Comparison of ENCODE assay signal across 8 mouse cellular contexts in genomic region chr9:21312134-21312533, GRCm38 (mm10). TPM values are rescaled to one million over a fixed set of nuclear protein-coding genes. Genes with fewer than 3 reads are reported as not detected.
DNase-seq lines count a peak whose midpoint lies in the region; ATAC-seq lines count a peak whose summit lies in the region.

Gene Ap1m2 (minus strand): TSS chr9:21312337.

- peaks cover 8% of the 10 kb centered on the region; the same call in 1 of the 2 replicates for H3K4me1 ChIP-seq in embryonic facial prominence, embryonic 10.5 days

- H3K27me3 ChIP-seq in embryonic facial prominence, embryonic 10.5 days (replicated peaks; ENCODE audit: low read depth, poor library complexity, severe bottlenecking): peaks cover 25% of the 10 kb centered on the region

- peak; percentile 45 for DNase-seq in embryo, embryonic 10 days (ENCODE audit: low spot score)
- DNase-seq in embryo, embryonic 9.5 days (ENCODE audit: extremely low spot score): no peak
- DNase-seq in embryonic facial prominence, embryonic 10.5 days (ENCODE audit: low spot score): peak; percentile 63
- DNase-seq in kidney, adult 8-10 months: peak; percentile 50 to 56
- peak; percentile 65 for DNase-seq in lung, postnatal 14 days
- DNase-seq in adipocyte (ENCODE audit: low spot score): no peak
- DNase-seq in frontal cortex, postnatal 25 days (ENCODE audit: low spot score in 2 of 2): no peak

- H3K4me3 ChIP-seq in embryonic facial prominence, embryonic 10.5 days: peak within 1 kb of the TSS; percentile 53

- H3K36me3 ChIP-seq in embryonic facial prominence, embryonic 10.5 days (replicated peaks): no peaks in the 10 kb centered on the region

- 8% methylated on average over 35 of the region's 35 CpGs for WGBS in embryonic facial prominence, embryonic 10.5 days

- H3K9me3 ChIP-seq in embryonic facial prominence, embryonic 10.5 days: no peaks in the 10 kb centered on the region

- H3K27ac ChIP-seq in embryonic facial prominence, embryonic 10.5 days (replicated peaks): no peak within 1 kb of the TSS

- no peak for ATAC-seq in megakaryocyte progenitor cell, adult 5-6 weeks (replicated peaks; ENCODE audit: poor library complexity)

RNA-seq across cellular contexts. Expression of gene Ap1m2, which starts in this region (rescaled TPM):
- polyA plus RNA-seq in embryonic facial prominence, embryonic 10.5 days (2016; fragmentation: Nextera tagmentation; extraction: Ambion mirVana): 16.8 and 18.6 TPM in 2 replicates
- 0.32 and 0.57 TPM in 2 replicates for total RNA-seq in megakaryocyte progenitor cell, adult 5-6 weeks (2015)
- total RNA-seq in megakaryocyte progenitor cell, adult 5-6 weeks (2017): 0.44 and 2.8 TPM in 2 replicates

Comparison
In these comparisons a context has a peak if more than half of its experiments do, and no peak if none do; other contexts are left out.
1. DNase-seq: peak in embryo, embryonic 10 days (single experiment), embryonic facial prominence, embryonic 10.5 days (single experiment), kidney, adult 8-10 months (2 of 2) and lung, postnatal 14 days (single experiment); none in embryo, embryonic 9.5 days (single experiment), adipocyte (single experiment) and frontal cortex, postnatal 25 days (0 of 2).